Comparison of ENCODE assay signal across 9 mouse cellular contexts in genomic region chr8:127753793-127754565, GRCm38 (mm10).
DNase-seq lines count a peak whose midpoint lies in the region; ATAC-seq lines count a peak whose summit lies in the region.
"Had no signal": no experiment of that assay in that cellular context is flagged by ENCODE, and none has a peak within 500 bp of the region (broad histone marks: within the 10 kb centered on the region; RNA-seq: fewer than 3 reads in every experiment).

No protein-coding gene starts in this region.

- 88% methylated on average over 5 of the region's 5 CpGs for WGBS in hindbrain, embryonic 12.5 days

- H3K4me2 ChIP-seq in hindbrain, embryonic 12.5 days (replicated peaks), result no peak overlapping the region

- no peak for ATAC-seq in hindbrain, embryonic 12.5 days (ENCODE audit: low FRiP score)

- intact Hi-C loops in left cerebral cortex, postnatal 4 days (cut with DNase I), result no loop called here
- intact Hi-C loops in left cerebral cortex, postnatal 36 days (cut with DNase I), result no loop called here

- no peaks in the 10 kb centered on the region for H3K27me3 ChIP-seq in hindbrain, embryonic 12.5 days

- no peak overlapping the region for H3K27ac ChIP-seq in hindbrain, embryonic 12.5 days

- H3K4me1 ChIP-seq in hindbrain, embryonic 12.5 days, result no peaks in the 10 kb centered on the region

- no peak overlapping the region for H3K4me3 ChIP-seq in hindbrain, embryonic 12.5 days
- H3K4me3 ChIP-seq: erythroblast, embryonic 14.5 days had no signal

- no peak overlapping the region for H3K9ac ChIP-seq in hindbrain, embryonic 12.5 days

- H3K9me3 ChIP-seq in hindbrain, embryonic 12.5 days (replicated peaks), result no peaks in the 10 kb centered on the region

- no peaks in the 10 kb centered on the region for H3K36me3 ChIP-seq in hindbrain, embryonic 12.5 days

- peak; percentile 18 to 39 for DNase-seq in adrenal gland, adult (ENCODE audit: inconsistent age in 2 of 2, low spot score in 1 of 2)
- no peak for DNase-seq in adrenal gland, postnatal 4 days (ENCODE audit: low spot score in 2 of 2)
- peak; percentile 26 for DNase-seq in left cerebral cortex, postnatal 4 days
- no peak for DNase-seq in left cerebral cortex, adult 9 months (ENCODE audit: low spot score in 2 of 2)
- peak; percentile 54 for DNase-seq in heart, postnatal 4 days
- DNase-seq in lung, postnatal 4 days, result peak; percentile 27 to 59
- no peak for DNase-seq in left cerebral cortex, postnatal 36 days (ENCODE audit: low spot score in 2 of 2)

Comparison
In these comparisons a context has a peak if more than half of its experiments do, and no peak if none do; other contexts are left out.
1. DNase-seq: peak in adrenal gland, adult (2 of 2), left cerebral cortex, postnatal 4 days (single experiment), heart, postnatal 4 days (single experiment) and lung, postnatal 4 days (2 of 2); none in adrenal gland, postnatal 4 days (0 of 2), left cerebral cortex, adult 9 months (0 of 2) and left cerebral cortex, postnatal 36 days (0 of 2).